Mouse (Mus musculus) bone marrow, adult 2 months (tissue): ENCODE data around the gene Erc2.

Source experiments
- CTCF ChIP-seq: fragments of 200-500 bp; IDR thresholded peaks from 2 replicates; pipeline ENCODE4 v1.5.1; 2011; ENCODE audit warnings: low read length, control low read depth; ENCODE audit not compliant: control insufficient read depth, insufficient read depth
- POLR2A ChIP-seq: fragments of 200-500 bp; IDR thresholded peaks from 2 replicates; pipeline ENCODE4 v1.6.1; 2011; ENCODE audit warnings: low read depth, mild to moderate bottlenecking, control low read depth, low read length, borderline replicate concordance; ENCODE audit not compliant: control insufficient read depth

DNA sequence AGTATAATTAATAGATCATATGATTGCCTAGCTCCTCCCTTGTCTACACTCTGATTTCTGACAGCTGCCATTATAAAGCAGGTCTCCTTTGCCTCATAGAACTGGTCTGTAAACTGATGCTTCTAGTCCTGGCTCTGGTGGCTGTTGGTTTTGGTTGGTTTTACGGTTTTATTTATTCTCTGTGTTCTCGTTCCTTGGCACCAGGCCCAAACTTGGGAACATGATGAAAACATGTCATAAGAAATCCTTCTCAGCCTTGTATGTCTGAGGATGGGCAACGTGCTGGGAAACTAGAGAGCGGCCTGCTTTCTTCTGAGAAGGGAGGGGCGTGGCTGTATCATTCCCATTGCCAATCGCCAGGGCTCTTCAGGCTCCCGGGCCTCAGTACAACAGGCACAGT lies 704.2 kb downstream of the Erc2 start:
- TF ChIP-seq CTCF (no peak), POLR2A (no peak)
